In genomic region chr8:105854715-105855216, GRCm38 (mm10) we compare ENCODE assay signal across 8 mouse cellular contexts. TPM values are rescaled to one million over a fixed set of nuclear protein-coding genes. Genes with fewer than 3 reads are reported as not detected.
A peak's percentile ranks its signal among the peaks of the same experiment; 100 is the strongest.
DNase-seq lines count a peak whose midpoint lies in the region; ATAC-seq and TF ChIP-seq lines count a peak whose summit lies in the region.

Gene Thap11 (plus strand): TSS chr8:105855132.

- no peaks in the 10 kb centered on the region for H3K27me3 ChIP-seq in Patski
- H3K27me3 ChIP-seq in hindbrain, embryonic 14.5 days (ENCODE audit: control insufficient read depth, insufficient read depth, low read length): no peaks in the 10 kb centered on the region

- TF ChIP-seq CTCF in Patski (IDR thresholded peaks at IDR 0.05): no peak

- 0 out of 2 replicates have a peak, but pooled peaks cover 12% of the 10 kb centered on the region for H3K36me3 ChIP-seq in hindbrain, embryonic 14.5 days (replicated peaks; ENCODE audit: control insufficient read depth, insufficient read depth)

- peaks cover 36% of the 10 kb centered on the region for H3K4me1 ChIP-seq in hindbrain, embryonic 14.5 days (replicated peaks; ENCODE audit: control insufficient read depth, insufficient read depth, low read length)

- peak; percentile 81 for ATAC-seq in Patski
- ATAC-seq in hindbrain, embryonic 14.5 days (ENCODE audit: low FRiP score): peak; percentile 92

- in situ Hi-C loops in Patski (cut with MboI; ENCODE audit: low pct_unique_long_range_greater_than_20kb): no loop called here

- peak within 1 kb of the TSS; percentile 77 for H3K9ac ChIP-seq in hindbrain, embryonic 14.5 days

- H3K4me3 ChIP-seq in hindbrain, embryonic 14.5 days (replicated peaks; ENCODE audit: low read length): peak within 1 kb of the TSS; percentile 71

- no peaks in the 10 kb centered on the region for H3K9me3 ChIP-seq in hindbrain, embryonic 14.5 days (ENCODE audit: control insufficient read depth, low read length)

- peak within 1 kb of the TSS; percentile 82 for H3K27ac ChIP-seq in hindbrain, embryonic 14.5 days

- no peak for DNase-seq in Patski (ENCODE audit: low read depth, low spot score)
- DNase-seq in cerebellum, postnatal 14 days: peak; percentile 94 to 96
- DNase-seq in frontal cortex, postnatal 25 days (ENCODE audit: low spot score in 2 of 2): peak; percentile 82 to 83
- DNase-seq in hindbrain, embryonic 14.5 days (ENCODE audit: low spot score): peak; percentile 91
- DNase-seq in layer of hippocampus, postnatal 36 days: peak; percentile 90
- DNase-seq in lung, postnatal 36 days: peak; percentile 96
- DNase-seq in retina, postnatal 1 day: peak; percentile 97
- peak; percentile 86 to 92 for DNase-seq in urinary bladder, adult 18-20 months (ENCODE audit: low spot score in 2 of 2)

- CTCF ChIA-PET in Patski (lab: Charles Lee): interaction anchor here (0.9 to 2.1 kb wide), 12 partner anchors 10 to 141 kb away, joined by 3 to 12 read pairs (median 4); partner anchors contain the start of genes Pskh1, Ranbp10 and Tsnaxip1

- under 1% methylated on average over 43 of the region's 43 CpGs for WGBS in hindbrain, embryonic 14.5 days

- POLR2A ChIA-PET in Patski (lab: Charles Lee): interaction anchor here (0.5 to 2.0 kb wide), 5 partner anchors 18 to 1082 kb away, joined by 3 to 5 read pairs (median 4); no protein-coding TSS in a partner anchor

- peak within 1 kb of the TSS; percentile 96 for H3K4me2 ChIP-seq in hindbrain, embryonic 14.5 days (replicated peaks)

RNA-seq across cellular contexts. Expression of gene Thap11, which starts in this region (rescaled TPM):
- polyA plus RNA-seq in Patski (2021): 49.7 TPM
- polyA plus RNA-seq in hindbrain, embryonic 14.5 days (2014; fragmentation: Nextera tagmentation; extraction: Ambion mirVana): 46.2 and 51.2 TPM in 2 replicates
- total RNA-seq in layer of hippocampus, postnatal 36 days (2021): 10 to 100 TPM; 42.2 to 42.3 TPM
